Mouse (Mus musculus): Measurements from ENCODE around the gene 1700022I11Rik.

Gene 1700022I11Rik

DNA sequence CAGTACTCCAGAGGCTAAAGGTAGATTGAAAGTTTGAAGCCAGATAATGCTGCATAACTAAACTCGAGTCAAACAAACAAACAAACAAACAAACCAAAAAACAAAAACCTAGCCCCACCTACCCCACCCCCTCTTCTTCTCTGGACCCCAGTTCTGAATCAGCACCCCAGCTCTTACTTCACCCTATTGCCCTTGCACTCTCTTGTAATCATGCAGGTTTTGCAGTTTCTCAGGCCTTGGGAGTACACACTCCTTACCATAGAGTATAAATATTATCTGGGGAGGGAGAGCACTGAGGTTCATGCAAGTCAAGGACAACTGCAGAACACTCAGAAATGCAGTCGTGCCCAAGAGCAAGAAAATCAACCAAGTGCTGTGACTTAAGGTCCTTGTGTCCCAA, 31.9 kb downstream of the 1700022I11Rik start:
- DNase-seq (ENCODE audit: low spot score), result no peak

DNA sequence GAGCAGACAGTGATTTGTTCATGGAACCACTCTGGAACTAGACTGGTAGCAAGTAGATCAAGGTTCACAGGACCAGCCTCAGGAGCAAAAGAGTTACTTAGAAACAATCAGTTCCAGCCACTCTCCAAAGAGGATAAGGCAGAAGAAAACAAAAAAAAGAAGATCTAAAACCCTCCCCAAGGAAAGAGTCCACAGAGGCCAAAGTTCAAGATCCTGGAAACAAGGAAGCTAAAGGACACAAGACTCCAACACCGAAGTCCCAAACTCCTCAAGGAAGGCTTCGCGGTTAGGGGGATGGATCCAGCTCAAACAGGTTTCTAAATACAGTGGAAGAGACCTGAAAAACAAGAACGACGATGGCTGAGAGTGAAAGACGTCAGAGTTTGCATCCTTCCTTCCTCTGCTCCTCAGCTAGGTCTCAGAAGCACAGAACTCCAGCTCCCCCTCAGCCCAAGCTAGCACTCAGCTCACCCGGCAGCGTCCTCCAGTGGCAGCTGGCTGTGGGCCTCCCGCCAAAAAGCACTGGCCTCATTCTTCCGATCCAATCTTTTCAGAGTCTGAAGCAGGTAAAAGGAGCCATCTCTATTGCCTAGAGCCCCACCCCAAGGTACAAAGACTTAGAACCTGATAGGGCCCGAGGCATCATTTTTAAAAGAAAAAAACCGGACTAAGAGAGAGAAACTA, 33.5 kb downstream of the 1700022I11Rik start:
- no peak for DNase-seq (ENCODE audit: low spot score)

DNA sequence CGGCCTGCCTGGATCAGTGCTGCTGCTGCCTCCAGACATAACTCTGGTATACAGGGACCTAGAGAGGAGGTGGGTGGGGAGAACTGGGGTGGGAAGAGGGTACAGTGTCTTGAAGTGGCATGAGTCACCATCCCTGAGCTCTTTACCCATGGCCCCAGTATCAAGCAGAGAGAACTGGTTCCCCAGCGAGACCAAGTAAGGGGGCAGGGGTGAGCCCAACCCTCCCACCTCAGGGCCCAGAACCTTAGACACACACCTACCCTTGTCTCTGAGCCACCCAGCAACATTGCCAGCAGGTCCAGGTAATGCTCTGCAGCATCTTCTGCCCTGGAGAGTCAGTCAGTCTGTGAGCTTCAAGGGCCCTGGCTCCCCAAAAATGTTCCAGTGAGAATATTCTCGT, 35.5 kb downstream of the 1700022I11Rik start:
- DNase-seq (ENCODE audit: low spot score), result no peak

- DNase-seq (ENCODE audit: low spot score), result peak; percentile 60
Measured at GRCm38 (mm10) chr4:43005765-43006164, 36.4 kb downstream of the 1700022I11Rik start.

DNA sequence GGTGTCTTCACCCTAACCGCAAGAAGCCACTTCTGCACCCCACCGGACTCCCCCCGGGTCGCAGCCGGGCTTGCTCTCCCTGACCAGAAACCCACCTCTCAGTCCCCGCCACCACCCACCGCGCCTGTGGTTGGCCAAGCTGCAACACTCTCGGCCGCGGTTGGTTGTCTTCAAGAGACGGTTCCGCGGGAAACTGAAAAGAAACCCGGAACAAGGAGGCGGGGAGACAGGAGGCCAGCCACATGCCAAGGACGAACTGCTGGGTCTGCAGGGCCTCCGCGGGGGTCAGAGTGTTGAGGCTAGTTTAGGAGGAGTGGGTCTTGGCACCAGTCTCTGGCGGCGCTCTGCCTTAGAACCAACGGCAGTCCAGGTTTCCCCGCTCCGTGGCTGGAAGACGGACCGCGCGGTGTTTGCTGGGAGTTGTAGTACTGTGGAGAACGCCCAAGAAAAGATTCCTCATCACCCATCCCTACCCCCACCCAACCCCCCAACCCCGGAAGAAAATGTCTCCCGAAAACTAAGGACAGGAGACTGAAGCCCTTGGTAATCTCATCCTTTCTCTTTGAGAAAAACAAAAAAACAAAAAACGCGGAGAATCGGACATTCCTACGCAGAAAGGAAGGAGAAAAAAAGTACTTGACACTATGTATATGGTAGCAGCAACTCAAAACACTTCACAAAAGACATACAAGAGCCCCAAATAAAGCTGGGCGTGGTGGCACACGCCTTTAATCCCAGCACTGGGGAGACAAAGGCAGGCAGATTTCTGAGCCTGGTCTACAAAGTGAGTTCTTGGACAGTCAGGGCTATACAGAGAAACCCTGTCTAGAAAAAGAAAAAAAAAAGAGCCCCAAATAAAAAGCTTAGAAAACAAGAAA, 41.0 kb downstream of the 1700022I11Rik start, which contains the start of gene Fancg:
TSS of gene Fancg (minus strand) at position 346 of the 878 bp plus-strand sequence.
- peak; percentile 72 for DNase-seq (ENCODE audit: low spot score)

GRCm38 (mm10) chr4:43012091-43012490, 42.7 kb downstream of the 1700022I11Rik start:
- no peak for DNase-seq (ENCODE audit: low spot score)

DNA sequence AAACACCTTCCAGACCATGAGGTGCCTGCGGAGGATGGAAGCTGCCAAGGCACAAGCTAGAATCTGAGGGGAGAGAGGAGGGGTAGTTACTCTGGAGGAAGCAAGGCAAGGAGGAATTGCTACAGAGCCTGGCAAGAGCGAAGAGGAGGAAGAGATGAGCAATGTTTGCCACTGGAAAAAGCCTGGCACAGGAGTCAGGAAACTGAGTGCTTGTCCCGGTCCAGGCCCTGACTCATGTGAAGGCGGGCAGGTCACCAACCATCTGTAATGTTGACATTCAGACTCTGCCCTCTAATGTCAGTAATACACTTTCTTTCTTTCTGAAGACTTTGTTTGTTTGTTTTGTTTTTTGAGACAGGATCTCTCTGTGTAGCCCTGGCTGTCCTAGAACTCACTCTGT, 48.8 kb downstream of the 1700022I11Rik start:
- no peak for DNase-seq (ENCODE audit: low spot score)

DNA sequence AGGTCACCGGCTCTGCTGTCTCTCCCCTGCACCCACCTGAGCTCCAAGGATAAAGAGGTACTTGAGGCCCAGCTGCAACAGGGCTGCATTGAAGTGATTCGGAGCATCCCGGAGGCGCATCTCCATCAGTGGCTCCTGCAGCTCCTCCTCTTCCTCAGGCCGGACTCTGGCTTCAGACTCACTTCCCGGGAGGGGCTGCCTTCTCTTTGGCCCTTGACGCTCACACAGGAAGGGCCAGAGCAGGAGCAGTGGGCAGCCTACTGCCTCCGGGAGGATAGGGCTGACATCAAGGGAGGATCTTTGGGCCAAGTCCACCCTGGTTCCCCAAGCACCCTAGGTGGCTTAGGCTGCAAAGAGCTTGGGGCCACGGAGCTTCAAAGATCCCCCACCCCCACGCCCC, 49.8 kb downstream of the 1700022I11Rik start:
- no peak for DNase-seq (ENCODE audit: low spot score)

GRCm38 (mm10) chr4:43019641-43020465, 50.4 kb downstream of the 1700022I11Rik start:
- no peak for DNase-seq (ENCODE audit: low spot score)

DNA sequence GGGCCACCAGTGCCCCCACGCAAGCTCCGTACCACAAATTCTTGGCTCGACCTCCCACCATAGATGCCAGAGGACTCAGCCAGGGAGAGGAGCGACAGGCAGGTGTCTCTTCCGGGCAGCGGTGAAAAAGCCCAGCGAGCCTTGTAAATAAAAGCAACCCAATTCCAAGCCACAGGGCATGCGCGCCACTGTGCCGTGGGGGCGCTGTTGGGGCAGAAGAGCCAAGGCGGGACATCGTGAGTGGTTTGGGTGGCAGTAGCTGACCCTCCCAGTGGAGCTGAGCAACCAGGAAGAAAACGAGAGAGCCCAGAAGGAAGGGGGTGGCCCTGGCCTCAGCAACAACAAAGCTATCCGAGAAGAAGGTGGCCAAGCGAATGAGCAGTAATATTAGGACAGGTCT, 51.5 kb downstream of the 1700022I11Rik start:
- no peak for DNase-seq (ENCODE audit: low spot score)

DNA sequence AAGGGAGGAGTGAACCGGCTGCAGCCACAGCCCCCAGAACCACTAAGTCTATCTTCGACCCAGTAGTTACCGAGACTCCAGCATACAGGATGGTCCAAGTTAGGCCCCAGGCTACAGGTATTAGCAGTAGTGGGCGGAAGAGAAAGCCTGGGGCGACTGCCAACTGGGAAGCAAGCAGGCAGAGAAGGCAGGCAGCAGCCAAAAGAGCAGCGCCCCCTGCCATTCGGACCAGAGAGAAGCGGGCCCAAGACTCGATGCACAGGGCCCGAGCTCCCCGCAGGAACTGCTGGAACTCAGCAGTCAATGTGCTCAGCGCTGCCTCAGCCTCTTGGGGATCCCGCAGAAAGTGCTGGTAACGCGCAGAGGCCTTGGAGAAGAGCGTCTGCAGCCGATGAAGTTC, 51.9 kb downstream of the 1700022I11Rik start:
- no peak for DNase-seq (ENCODE audit: low spot score)

DNA sequence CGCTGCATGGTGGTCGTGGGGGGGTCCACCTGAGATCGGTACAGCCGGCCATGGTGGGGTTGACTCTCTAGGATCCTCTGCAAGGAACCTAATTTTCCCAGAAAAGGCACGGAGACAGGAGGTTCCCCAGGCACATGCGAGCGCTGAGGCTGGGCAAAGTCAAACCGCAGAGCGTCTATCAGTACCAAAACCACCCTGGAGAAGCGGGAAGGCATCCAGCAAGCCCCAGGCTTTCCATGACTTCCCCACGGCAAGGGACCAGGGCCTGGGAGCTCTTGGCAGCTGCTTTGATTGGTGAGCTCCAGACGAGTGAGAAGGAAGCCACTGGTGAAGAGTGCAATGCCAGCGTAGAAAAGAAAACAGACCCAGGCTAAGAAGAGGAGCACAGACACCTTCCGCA, 55.3 kb downstream of the 1700022I11Rik start:
- no peak for DNase-seq (ENCODE audit: low spot score)

DNA sequence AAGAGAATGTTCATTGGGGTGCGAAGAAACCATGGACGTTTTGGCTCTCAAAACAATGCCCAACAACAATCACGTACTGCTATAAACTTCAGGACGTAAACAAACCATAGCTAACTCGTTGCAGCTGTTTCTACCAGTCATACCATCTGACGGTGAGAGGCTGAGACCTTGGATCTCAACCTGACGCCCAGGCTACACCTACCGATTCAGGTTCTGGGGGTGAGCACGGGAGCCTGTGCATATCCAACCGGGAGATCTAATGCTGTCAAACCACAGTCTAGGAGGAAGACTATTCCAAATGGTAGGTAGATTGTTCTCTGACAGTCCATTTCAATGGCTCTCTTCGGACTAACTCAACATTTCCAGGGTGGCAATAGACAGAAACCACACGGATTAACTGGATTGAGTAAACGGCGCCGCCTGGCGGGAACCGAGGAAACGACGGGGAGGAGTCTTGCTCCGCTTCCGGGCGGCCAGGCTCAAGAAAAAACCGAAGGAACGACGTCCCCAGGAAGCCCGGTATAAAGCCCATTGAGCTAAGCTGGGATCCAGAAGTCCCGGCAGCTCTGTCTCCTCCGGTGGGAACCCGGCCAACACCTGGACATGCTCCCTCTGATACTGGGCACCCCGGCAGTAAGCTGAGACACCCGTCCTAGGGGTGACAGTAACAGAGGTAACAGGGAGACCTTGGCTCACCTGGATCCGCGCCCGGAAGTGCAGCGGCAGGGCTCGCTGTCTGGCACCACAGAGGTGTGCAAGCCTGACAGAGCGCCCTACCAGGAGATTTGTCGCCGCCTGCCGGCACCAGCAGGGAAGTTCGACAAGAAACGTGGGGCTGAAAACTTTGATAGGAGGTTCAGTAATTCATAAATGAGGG, 55.9 kb downstream of the 1700022I11Rik start, which contains the start of gene Pigo:
TSS of gene Pigo (minus strand) at position 736 of the 877 bp plus-strand sequence.
- DNase-seq (ENCODE audit: low spot score), result peak; percentile 93

- DNase-seq (ENCODE audit: low spot score), result no peak
Measured at GRCm38 (mm10) chr4:43029121-43029520, 59.7 kb downstream of the 1700022I11Rik start.

DNA sequence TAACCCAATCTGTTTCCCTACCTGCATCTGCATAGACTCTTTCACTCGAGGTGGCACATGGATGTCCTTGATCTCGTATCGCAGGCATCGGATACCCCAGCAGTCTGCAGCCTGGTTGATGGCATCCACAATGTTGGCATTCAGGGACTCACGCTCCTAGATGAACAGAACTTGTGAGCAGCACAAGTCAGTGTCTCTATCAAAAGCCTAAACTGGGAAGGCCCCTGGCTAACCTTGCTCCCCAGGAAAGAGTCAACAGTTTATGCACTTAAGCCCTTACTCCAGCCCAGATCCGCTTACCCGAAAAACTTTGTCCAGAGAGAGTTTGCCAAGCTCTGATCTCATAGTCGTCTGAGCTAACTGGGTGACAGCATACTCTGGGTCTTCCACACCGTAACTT, 60.3 kb downstream of the 1700022I11Rik start:
- no peak for DNase-seq (ENCODE audit: low spot score)

DNA sequence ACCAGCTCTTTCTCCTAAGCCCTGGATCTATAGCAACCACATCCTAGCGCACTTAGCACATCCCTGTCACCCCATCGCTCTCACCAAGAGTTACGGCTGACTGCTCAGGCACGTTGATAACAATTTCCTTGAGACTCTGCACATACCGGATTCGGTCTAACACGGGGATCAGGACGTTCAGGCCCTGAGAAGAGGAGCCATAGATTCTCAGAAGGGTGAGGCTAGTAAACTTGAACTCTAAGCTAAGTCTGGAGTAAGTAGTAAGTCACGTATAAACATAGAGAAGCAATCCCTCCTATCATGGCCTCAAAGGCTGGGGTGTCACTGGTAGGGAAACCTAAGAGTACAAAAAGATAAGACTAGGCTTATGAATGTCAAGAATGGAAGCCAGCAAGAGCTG, 60.9 kb downstream of the 1700022I11Rik start:
- no peak for DNase-seq (ENCODE audit: low spot score)

DNA sequence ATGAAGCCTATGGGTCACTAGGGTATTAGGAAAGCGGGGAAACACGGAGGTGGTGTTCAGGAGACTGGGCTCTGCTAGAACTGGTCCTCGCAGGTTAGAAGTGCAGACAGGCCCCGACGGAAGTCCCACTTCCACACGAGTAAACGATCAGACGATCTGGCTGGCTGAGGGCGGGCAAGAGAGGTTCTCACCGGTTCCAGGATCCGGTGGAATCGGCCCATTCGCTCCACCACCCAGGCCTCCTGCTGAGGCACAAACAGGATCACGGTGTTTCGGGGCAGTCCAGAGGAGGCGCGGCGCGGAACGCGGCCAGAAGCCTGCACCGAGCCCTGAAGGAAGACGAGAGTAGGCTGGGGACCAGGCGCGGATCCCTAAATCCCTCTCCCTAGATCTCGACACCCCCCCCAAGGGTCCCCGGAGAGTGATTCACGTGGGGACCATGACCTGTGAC, 61.4 kb downstream of the 1700022I11Rik start:
- peak; percentile 39 for DNase-seq (ENCODE audit: low spot score)

GRCm38 (mm10) chr4:43031237-43031995, 62.0 kb downstream of the 1700022I11Rik start, which contains the start of gene Stoml2:
Stoml2 (minus strand) TSS chr4:43031710.
- DNase-seq (ENCODE audit: low spot score), result peak; percentile 81

GRCm38 (mm10) chr4:43032501-43032900, 63.1 kb downstream of the 1700022I11Rik start:
- DNase-seq (ENCODE audit: low spot score), result no peak

Measured in T-cell, adult 2 months (primary cell).